Mouse (Mus musculus): Measurements from ENCODE around the gene Olfr11. TPM values are rescaled to one million over a fixed set of nuclear protein-coding genes. Genes with fewer than 3 reads are reported as not detected.

Gene Olfr11
- total RNA-seq (2021) = not detected
- long read RNA-seq, experiment 1 = 0 reads
- long read RNA-seq, experiment 2 = 0 reads

GRCm38 (mm10) chr13:21642418-21642817, at the start of gene Olfr11:
Olfr11 (minus strand) TSS chr13:21642518.
- DNase-seq (ENCODE audit: low spot score in 2 of 2) = no peak

- DNase-seq (ENCODE audit: low spot score in 2 of 2) = no peak
Measured at GRCm38 (mm10) chr13:21677305-21677704, 35.0 kb upstream of the Olfr11 start, which contains the start of gene Olfr1360. Olfr1360 (minus strand) TSS chr13:21677405.

GRCm38 (mm10) chr13:21663286-21663685, 21.0 kb upstream of the Olfr11 start, which contains the start of gene Olfr1361:
Olfr1361 (minus strand) TSS chr13:21663386.
- no peak for DNase-seq (ENCODE audit: low spot score in 2 of 2)

- DNase-seq (ENCODE audit: low spot score in 2 of 2) = no peak
Measured at GRCm38 (mm10) chr13:21613922-21614321, 28.4 kb downstream of the Olfr11 start, which contains the start of gene Olfr1362. Olfr1362 (minus strand) TSS chr13:21614022.

GRCm38 (mm10) chr13:21591618-21592017, 50.7 kb downstream of the Olfr11 start:
- no peak for DNase-seq (ENCODE audit: low spot score in 2 of 2)

Other genes with a start within 250 kb of the Olfr11 start
- gene Zkscan3, start 239.8 kb downstream of the Olfr11 start, total RNA-seq (2021) = 10 to 100 TPM; 61.1 to 72.4 TPM
- under 1 TPM; 0.36 to 0.45 TPM for gene Pgbd1, start 201.5 kb downstream of the Olfr11 start, total RNA-seq (2021)
- gene Zscan26, start 188.8 kb downstream of the Olfr11 start, total RNA-seq (2021) = 10 to 100 TPM; 36.3 to 41.8 TPM
- 1 to 10 TPM in 1 of 2 experiments, under 1 TPM in 1; 0.76 to 1.5 TPM for gene Nkapl, start 174.0 kb downstream of the Olfr11 start, total RNA-seq (2021)
- gene Zkscan4, start 163.6 kb downstream of the Olfr11 start, total RNA-seq (2021) = 1 to 10 TPM; 2.2 to 2.6 TPM
- not detected for gene Gm10065, start 163.1 kb downstream of the Olfr11 start, total RNA-seq (2021)
- 10 to 100 TPM; 13.8 to 16.2 TPM for gene AK157302, start 147.3 kb downstream of the Olfr11 start, total RNA-seq (2021)
- 100 to 1,000 TPM in 1 of 2 experiments, 10 to 100 TPM in 1; 87.5 to 171 TPM for gene Gm11273, start 141.1 kb downstream of the Olfr11 start, total RNA-seq (2021)
- gene Zkscan8, start 111.4 kb downstream of the Olfr11 start, total RNA-seq (2021) = 10 to 100 TPM; 13.5 to 15.6 TPM
- not detected for gene Olfr1366, start 99.7 kb downstream of the Olfr11 start, total RNA-seq (2021)
- gene Olfr1535, start 82.6 kb downstream of the Olfr11 start, total RNA-seq (2021) = not detected
- not detected for gene Olfr1364, start 60.8 kb downstream of the Olfr11 start, total RNA-seq (2021)
- not detected for gene Olfr1362, start 28.5 kb downstream of the Olfr11 start, total RNA-seq (2021)
- not detected for gene Olfr1361, start 20.9 kb upstream of the Olfr11 start, total RNA-seq (2021)
- gene Olfr1360, start 34.9 kb upstream of the Olfr11 start, total RNA-seq (2021) = not detected
- gene Olfr1359, start 55.6 kb upstream of the Olfr11 start, total RNA-seq (2021) = not detected
- gene Hist1h2bl, start 73.6 kb upstream of the Olfr11 start, total RNA-seq (2021) = 10 to 100 TPM; 21.3 to 23.3 TPM
- gene Hist1h2ai, start 73.9 kb upstream of the Olfr11 start, total RNA-seq (2021) = 10 to 100 TPM; 21.4 to 30.6 TPM
- 10 to 100 TPM; 25.1 to 28.5 TPM for gene Hist1h3h, start 75.1 kb upstream of the Olfr11 start, total RNA-seq (2021)
- gene Hist1h2bm, start 79.5 kb upstream of the Olfr11 start, total RNA-seq (2021) = 1 to 10 TPM; 5.2 to 5.8 TPM
- 1 to 10 TPM; 5.4 TPM for gene Hist1h4j, start 92.5 kb upstream of the Olfr11 start, total RNA-seq (2021)
- 10 to 100 TPM; 76.7 to 88.9 TPM for gene Hist1h4k, start 108.0 kb upstream of the Olfr11 start, total RNA-seq (2021)
- 1 to 10 TPM; 7.9 to 8.1 TPM for gene Hist1h2ak, start 111.3 kb upstream of the Olfr11 start, total RNA-seq (2021)
- 10 to 100 TPM; 11.4 to 15.3 TPM for gene Hist1h2bn, start 111.6 kb upstream of the Olfr11 start, total RNA-seq (2021)
- 10 to 100 TPM in 1 of 2 experiments, 1 to 10 TPM in 1; 8.8 to 12.2 TPM for gene Hist1h1b, start 138.1 kb upstream of the Olfr11 start, total RNA-seq (2021)
- 10 to 100 TPM; 21.8 to 29.9 TPM for gene Hist1h3i, start 140.9 kb upstream of the Olfr11 start, total RNA-seq (2021)
- gene Hist1h2an, start 144.7 kb upstream of the Olfr11 start, total RNA-seq (2021) = 1 to 10 TPM; 2.5 to 4.4 TPM
- gene Hist1h2bp, start 144.9 kb upstream of the Olfr11 start, total RNA-seq (2021) = 1 to 10 TPM; 5.8 to 8.9 TPM
- 10 to 100 TPM; 45.1 to 68.5 TPM for gene Hist1h2bq, start 167.7 kb upstream of the Olfr11 start, total RNA-seq (2021)
- 10 to 100 TPM in 1 of 2 experiments, 1 to 10 TPM in 1; 3.6 to 44.2 TPM for gene Hist1h2ao, start 167.9 kb upstream of the Olfr11 start, total RNA-seq (2021)
- 100 to 1,000 TPM; 185 to 195 TPM for gene Hist1h4m, start 169.2 kb upstream of the Olfr11 start, total RNA-seq (2021)
- gene Hist1h4n, start 189.7 kb upstream of the Olfr11 start, total RNA-seq (2021) = 10 to 100 TPM; 33.0 to 84.6 TPM
- gene Hist1h2ap, start 191.0 kb upstream of the Olfr11 start, total RNA-seq (2021) = 10 to 100 TPM in 1 of 2 experiments, 1 to 10 TPM in 1; 8.6 to 29.1 TPM
- 10 to 100 TPM; 43.9 to 68.8 TPM for gene Hist1h2br, start 191.2 kb upstream of the Olfr11 start, total RNA-seq (2021)

Data from adrenal gland, adult 18-20 months (tissue).